Mouse (Mus musculus) spleen, adult 2 months (tissue): ENCODE data around the gene Slain2.

Source experiments
- CTCF ChIP-seq: fragments of 200-500 bp; IDR thresholded peaks from 2 replicates; pipeline ENCODE4 v1.5.1; 2011; ENCODE audit warnings: mild to moderate bottlenecking, inconsistent platforms; ENCODE audit not compliant: insufficient read depth, insufficient read length, insufficient replicate concordance; ENCODE audit errors: extremely low read depth
- POLR2A ChIP-seq: fragments of 200-500 bp; IDR thresholded peaks from 2 replicates; pipeline ENCODE4 v1.6.1; 2011; ENCODE audit warnings: low read depth, low read length, inconsistent platforms

DNA sequence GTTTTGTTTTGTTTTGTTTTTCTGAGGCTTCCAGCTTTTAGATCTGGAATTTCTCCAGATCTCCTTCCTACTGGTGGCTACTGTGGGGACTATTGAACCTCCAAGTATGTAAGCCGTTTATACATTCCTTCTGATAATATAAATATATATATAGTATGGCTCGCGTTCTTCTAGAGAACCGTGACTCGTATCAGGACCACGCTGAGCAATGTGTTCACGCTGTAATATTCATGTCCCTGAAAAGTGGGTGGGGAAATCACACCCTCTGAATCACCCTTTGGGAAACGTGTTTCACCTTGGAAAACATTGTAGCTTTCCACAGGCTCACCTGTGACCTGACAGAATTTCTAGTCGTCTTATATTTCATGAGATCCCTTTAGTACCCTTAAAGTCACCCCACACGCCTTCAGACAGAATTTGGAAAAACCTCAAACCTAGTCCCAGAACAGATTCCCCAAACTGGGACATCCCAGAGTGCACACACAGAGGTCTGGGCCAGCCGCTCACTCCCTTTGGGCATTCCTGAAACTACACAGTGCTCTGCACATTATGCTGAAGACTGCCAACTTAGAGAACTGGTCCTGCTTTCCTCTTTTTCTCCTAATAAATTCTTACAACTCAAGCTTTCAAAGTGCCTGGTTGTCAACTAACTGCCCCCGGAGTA is 32.2 kb upstream of the Slain2 start:
- no peak for TF ChIP-seq CTCF
- TF ChIP-seq POLR2A: no peak
